Mouse (Mus musculus) urinary bladder, postnatal 4 days (tissue): ENCODE results near the gene Chodl.

Experiments
- DNase-seq, 2 experiments: peaks; one replicate each; pipeline ENCODE4 v3.0.0; 2021 to 2022; ENCODE audit warnings: low spot score in 2 of 2

Chodl gene

DNA sequence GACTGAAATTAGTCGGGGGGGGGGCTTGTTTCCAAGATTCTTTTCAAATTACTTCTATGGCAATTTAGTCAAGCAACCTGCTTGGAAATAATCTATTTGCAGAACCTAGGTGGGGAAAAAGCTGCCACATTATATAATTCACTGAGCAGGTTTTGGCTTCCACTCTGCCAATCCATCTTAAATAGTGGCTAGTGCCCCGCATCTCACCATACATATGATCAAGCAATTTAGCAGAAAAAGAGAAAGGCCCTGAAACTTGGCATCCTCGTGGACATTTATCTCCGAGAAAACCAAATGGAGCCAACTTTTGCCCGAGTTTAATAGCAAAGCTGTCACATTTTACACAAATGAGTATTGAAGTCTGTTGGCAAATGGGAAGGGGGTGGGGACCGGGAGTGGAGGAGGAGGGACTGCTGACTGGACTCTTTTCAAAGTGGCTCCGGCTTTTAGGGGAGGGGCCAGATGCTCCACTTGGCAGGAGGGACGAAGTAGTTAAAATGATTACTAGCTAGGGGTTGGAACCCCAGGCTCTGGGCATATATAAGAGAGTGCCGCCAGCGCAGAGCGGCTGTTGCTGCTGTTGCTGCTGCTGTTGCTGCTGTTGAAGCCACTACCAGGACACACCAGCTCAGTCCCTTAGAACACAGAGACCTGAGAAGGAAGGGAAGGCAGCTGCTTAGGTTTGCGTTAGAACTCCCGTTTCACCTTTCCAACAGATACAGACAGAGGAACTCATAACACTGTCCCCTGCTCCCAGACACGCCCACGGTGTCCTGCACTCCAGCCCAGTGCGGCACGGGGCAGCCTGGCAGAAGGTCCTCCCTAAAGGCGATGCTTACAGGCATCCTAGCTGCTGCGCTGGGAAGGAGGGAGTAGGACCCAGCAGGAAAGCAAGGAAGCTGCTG lies at the start of gene Chodl:
Chodl (plus strand) TSS at position 567 of the 905 bp plus-strand sequence.
- DNase-seq, result peak in 1 of 2 experiments; percentile 23

DNA sequence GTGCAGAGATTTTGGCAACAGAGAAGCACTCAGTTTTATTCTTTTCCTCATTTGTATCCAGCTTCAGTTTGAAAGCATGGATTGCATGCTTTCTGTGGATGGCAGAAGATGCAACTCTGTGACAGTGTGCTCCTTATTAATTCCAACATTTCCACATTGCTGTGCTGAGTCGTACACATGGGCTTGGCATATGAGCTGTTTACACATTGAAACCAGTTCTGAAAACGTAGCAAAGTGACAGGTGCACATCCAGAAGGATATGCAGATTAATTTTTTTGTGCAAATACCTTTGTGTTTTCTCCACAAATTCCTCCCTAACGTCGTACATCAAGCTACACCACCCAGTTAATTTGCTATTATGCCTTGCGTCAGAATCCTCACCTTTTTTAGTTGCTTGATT lies 8.1 kb upstream of the Chodl start:
- no peak for DNase-seq

- no peak for DNase-seq
Observed at GRCm38 (mm10) chr16:78931287-78932025, 708 bp downstream of the Chodl start.

DNA sequence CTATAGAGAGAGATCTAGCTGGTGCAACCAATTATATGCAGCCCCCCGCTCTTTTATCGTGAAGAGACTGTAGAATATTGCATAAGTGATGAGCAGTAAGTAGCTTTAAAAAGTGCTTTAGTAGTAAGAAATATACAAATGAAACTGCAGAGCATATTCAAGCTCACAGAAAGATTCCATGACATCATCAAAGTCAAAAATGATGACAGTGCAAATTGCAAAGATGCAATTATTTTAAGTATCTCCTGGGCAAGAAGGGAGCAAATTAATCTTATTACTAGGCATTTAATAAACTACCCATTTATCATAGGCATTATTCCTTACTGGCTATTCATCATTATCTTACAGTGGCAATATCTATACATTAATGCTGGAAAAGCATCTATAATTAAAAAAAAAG lies 3.5 kb downstream of the Chodl start:
- no peak for DNase-seq

DNA sequence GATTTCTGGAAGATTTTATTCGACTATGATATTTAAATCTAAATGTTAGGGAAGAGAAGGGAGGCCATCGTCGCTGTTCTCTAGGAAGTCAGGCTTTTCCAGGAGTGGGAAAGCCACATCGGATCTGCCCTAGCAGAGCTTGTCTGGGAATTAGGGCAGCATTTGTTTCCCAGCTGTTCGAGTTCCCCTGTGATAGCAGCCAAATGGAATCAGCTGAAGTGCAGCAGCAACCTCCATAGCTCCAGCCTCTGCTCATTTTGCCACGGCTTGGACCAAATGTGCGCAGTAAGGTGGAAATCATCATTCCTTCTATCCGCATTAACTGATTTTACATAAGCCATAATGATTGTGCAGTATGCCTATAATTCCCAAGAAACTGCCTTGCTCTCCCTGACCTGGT lies 7.0 kb downstream of the Chodl start:
- DNase-seq, result no peak

DNA sequence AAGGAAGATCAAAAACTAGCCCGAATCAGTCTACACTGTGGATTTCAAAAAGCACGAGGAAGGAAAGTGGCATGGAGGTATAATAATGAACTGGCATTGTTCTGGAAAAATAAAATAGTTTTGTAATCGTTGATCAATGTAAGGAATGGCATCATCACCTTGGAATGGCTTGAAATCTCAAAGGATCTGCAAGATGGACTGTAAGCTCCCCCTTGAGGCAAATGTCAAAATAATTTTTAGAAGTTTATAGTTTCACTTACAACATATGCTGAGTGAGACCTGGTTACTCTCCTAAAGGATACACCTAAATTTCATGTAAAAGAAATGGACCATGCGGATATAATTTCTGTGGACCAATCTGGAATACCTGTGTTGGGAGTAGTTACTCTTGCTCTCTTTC lies 19.6 kb downstream of the Chodl start:
- no peak for DNase-seq

- DNase-seq, result no peak
Observed at GRCm38 (mm10) chr16:78957434-78957833, 26.7 kb downstream of the Chodl start.

DNA sequence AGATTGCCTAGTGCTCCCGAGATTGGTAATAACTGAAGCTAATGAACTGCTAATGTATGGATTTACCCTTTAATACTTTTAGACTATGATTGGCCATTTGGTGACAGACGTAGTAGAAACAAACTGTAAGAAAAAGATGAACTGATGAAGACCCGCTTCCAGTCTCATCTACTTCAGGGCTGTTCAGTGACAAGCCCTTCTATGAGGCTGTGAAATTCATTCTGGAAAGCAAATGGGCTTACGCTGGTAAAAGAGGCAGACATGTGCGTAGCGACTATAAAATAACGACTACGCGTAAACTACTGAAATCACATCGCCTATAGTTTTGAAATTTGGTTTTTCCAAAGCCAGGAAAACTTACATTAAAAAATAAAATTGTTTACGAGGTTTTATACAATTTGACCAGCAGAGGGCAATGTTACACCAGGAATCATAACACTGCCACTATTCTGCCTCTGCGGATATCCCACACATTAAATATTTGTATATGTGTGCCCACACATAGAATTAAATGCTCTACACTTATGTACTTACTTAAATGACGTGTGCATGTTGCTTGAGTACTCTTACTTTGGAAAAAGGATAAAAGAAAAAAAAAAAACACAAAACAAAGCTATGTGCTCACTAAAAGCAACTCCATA lies 38.5 kb downstream of the Chodl start:
- DNase-seq, result no peak

- no peak for DNase-seq
Observed at GRCm38 (mm10) chr16:78974099-78974498, 43.4 kb downstream of the Chodl start.

- DNase-seq, result no peak
Observed at GRCm38 (mm10) chr16:78976384-78976783, 45.6 kb downstream of the Chodl start.
